Mouse (Mus musculus) heart, postnatal 14 days (tissue): ENCODE results near the gene Zeb2. TPM values are rescaled to one million over a fixed set of nuclear protein-coding genes. Genes with fewer than 3 reads are reported as not detected.
A peak's percentile ranks its signal among the peaks of the same experiment; 100 is the strongest.

Experiments
- DNase-seq, 2 experiments: peaks; one replicate each; pipeline ENCODE4 v3.0.0; 2021 to 2022
- intact Hi-C: fragments of 180-260 bp; cut with DNase I; formaldehyde crosslinking; loops from one replicate; pipeline ENCODE4 v1.15.1; 2025
- long read RNA-seq, 2 experiments: library from polyadenylated mRNA; stranded (forward); transcript quantifications; one replicate each; pipeline ENCODE4 v2.0.0; 2021
- total RNA-seq, 2 experiments: library from RNA; stranded (reverse); gene quantifications; 2 replicates each; pipeline ENCODE4 v1.2.3; 2021

Zeb2 gene
- total RNA-seq = 10 to 100 TPM; 51.3 to 58.5 TPM
- long read RNA-seq, experiment 1, full-length matches to known transcripts = 1 of 5 reads
- long read RNA-seq, experiment 1, partial matches to known transcripts = 2 of 5 reads
- long read RNA-seq, experiment 1, other reads (novel, unspliced or antisense) = 2 of 5 reads
- long read RNA-seq, experiment 2, full-length matches to known transcripts = 1 of 8 reads
- long read RNA-seq, experiment 2, partial matches to known transcripts = 1 of 8 reads
- long read RNA-seq, experiment 2, other reads (novel, unspliced or antisense) = 6 of 8 reads

DNA sequence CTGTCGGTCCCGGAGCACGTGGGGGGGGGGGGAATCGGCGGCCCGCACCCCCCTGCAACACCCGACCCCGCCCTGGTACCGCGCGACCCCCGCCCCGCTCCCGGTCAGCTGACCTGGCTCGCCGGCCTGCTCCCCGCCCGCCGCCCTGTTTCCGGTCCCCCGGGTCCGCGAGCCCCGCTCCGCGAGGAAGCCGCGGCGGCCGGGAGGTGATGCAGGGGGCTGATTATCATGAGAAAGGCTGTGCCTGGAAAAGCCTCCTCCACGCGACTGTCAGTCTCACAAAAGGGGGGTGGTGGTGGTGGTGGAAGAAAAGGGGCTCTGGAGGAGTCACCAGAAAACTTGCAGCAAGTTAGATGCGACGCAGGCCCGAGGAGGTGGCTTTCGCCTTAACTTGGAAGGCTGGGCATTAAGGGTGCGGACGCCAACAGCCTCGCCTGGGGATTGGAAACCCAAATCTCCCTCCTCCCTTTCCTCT lies at the start of gene Zeb2:
Zeb2 (minus strand) TSS at position 309 of the 475 bp plus-strand sequence.
- peak; percentile 82 for DNase-seq
- intact Hi-C loops = loop anchor here (5.0 to 10.0 kb wide), 4 partner anchors 120 to 558 kb away; no protein-coding TSS in a partner anchor

- intact Hi-C loops = no loop called here
- DNase-seq = no peak
Measured at GRCm38 (mm10) chr2:45158785-45159184, 41.6 kb upstream of the Zeb2 start.

- intact Hi-C loops = no loop called here
- no peak for DNase-seq
Measured at GRCm38 (mm10) chr2:45158351-45158782, 41.2 kb upstream of the Zeb2 start.

GRCm38 (mm10) chr2:45153315-45153714 lies 36.1 kb upstream of the Zeb2 start:
- intact Hi-C loops = no loop called here
- DNase-seq = no peak

- intact Hi-C loops = no loop called here
- no peak for DNase-seq
Measured at GRCm38 (mm10) chr2:45143162-45143561, 26.0 kb upstream of the Zeb2 start.

- no peak for DNase-seq
- intact Hi-C loops = no loop called here
Measured at GRCm38 (mm10) chr2:45138906-45139305, 21.7 kb upstream of the Zeb2 start.

DNA sequence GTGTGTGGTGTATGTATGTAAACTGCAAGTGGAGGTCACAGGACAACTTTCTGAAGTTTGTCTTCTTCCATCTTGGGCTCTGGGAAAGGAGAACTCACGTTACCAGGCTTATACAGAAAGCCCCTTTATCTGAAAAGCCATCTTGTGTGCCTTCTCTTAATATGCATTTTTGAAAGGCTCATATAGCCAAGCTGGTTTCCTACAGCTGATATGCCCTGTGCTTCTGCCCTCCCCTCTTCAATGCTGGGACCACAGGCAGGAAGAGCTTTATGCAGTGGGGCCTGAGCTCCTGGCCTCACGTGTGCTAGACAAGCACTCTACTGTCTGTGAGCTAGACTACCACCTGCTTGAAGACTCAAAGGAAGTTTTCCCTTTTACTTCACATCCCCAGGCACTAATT lies 19.6 kb upstream of the Zeb2 start:
- intact Hi-C loops = no loop called here
- no peak for DNase-seq

GRCm38 (mm10) chr2:45133225-45133624 lies 16.0 kb upstream of the Zeb2 start:
- intact Hi-C loops = no loop called here
- DNase-seq = no peak

GRCm38 (mm10) chr2:45130461-45131156 lies 13.4 kb upstream of the Zeb2 start:
- intact Hi-C loops = no loop called here
- DNase-seq = no peak

DNA sequence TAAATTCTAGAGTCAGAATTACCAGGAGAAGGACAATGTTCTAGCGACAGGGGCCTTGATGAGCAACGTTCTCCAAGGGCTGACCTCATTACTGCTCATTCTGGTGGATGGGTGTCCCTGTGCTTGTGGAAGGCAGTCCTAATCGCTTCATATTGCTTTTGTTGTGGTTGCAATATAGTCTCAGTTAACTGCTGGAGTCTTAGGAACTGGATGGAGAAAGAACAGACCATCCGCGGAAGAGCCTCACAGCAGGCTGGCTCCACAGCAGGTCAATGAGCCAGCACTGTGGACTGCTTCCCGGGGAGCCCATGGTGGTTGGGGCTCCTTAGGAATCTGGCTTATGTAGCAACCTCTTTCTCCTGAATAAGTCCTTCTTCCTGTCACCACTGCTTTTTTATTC lies 12.4 kb upstream of the Zeb2 start:
- intact Hi-C loops = no loop called here
- DNase-seq = no peak

DNA sequence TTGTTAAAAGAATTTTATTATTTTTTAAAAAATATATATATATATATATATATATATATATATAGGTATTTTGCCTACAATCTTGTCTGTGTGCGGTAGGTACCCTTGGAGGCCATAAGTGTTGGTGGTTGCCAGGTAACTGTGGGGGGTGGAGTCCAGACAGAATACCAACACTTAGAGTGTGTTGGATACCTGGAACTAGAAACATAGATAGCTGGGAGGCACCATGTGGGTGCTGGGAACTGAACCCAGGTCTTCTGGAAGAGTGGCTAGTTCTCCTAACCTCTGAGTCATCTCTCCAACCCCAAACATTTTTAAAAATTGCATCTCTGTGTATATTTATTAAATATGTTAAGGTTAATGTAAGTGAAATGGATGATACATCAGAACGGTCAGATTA lies 11.5 kb upstream of the Zeb2 start:
- intact Hi-C loops = no loop called here
- no peak for DNase-seq

DNA sequence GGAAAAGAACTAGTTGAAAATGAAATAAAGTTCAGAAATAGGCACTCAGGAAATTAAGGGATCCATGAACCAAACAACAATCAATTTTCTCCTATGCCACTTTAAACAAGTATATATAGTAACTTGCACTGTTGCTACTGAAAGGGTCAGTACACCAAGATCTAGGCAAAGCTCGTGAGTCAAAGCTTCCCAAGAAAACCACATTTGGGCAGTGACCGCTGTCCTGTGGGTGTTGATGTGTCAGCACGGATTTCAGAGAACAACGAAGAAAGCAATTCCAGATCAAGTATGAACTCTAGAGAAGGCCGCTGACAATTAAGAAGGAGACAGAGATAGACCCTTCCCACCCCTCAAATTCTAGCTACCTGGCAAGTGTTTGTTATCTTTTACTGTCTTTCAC lies 9.2 kb upstream of the Zeb2 start:
- DNase-seq = no peak
- intact Hi-C loops = no loop called here

DNA sequence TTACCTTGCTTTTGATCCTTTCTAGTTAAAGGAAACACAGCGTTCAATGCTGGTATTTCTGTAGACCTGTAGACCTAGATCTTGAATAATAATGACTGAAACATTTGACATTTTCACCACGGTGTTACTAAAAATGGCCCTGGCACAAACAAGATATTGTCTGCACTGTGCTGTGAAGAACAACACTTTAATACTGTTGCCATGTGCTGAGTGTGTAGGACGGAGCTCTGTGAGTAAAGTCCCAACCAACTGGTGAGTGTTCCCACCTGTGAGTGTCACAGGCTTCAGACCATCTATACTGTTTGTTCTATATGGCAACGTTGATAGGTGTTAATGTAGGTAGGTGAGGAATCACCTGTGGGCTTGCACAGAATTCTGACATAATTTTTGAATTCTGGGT lies 8.0 kb upstream of the Zeb2 start:
- no peak for DNase-seq
- intact Hi-C loops = no loop called here

GRCm38 (mm10) chr2:45123490-45123889 lies 6.3 kb upstream of the Zeb2 start:
- intact Hi-C loops = no loop called here

DNA sequence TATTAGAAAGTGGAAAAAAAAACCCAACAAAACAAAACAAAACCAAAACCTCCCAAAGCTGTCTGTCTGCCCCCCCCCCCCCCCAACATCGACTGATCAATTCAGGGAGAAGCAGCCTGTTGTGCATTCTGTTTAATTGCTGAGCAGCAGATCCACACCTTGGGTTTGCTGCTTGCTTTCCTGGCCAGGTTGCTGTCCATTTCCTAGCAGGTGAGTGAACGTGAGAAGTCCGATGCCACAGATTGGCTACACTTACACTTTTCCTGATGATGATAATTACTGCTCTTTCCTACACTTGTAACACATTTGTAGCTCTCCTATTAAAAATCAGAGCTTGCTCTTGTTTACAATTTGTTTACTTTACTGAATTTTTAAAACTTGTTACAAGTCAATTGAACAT lies 926 bp upstream of the Zeb2 start:
- intact Hi-C loops = loop anchor here (5.0 to 10.0 kb wide), 4 partner anchors 119 to 557 kb away; no protein-coding TSS in a partner anchor
- no peak for DNase-seq

More at GRCm38 (mm10) chr2:45123490-45123889, 6.3 kb upstream of the Zeb2 start:
- DNase-seq = no peak

- DNase-seq = no peak
- intact Hi-C loops = loop anchor here (5.0 to 10.0 kb wide), 4 partner anchors 120 to 557 kb away; no protein-coding TSS in a partner anchor
Measured at GRCm38 (mm10) chr2:45117592-45117991, 397 bp upstream of the Zeb2 start.

DNA sequence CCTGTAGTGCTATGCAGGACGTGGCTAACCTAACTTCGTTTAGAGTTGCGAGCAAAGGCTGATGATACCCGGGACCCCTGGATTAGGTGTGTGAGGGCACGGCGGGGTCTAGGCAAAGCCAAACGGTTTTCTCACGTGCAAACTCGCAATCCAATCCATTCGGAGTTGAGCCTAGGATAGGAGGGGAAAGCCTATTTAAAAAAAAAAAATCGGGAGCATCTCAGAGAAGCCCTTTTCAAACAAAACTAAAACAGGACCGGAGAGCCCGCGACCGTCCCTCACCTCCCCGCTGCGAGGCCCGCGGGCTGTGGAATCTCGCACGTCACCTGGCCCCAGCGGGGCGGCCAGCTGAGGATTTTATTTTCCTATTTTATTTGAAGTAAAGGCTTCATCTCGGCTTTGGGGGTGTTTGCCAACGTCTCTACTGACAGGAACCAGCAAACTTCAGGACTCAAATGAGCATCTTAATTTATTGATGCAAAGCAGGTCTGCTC lies 617 bp downstream of the Zeb2 start:
- intact Hi-C loops = loop anchor here (5.0 to 10.0 kb wide), 4 partner anchors 121 to 558 kb away; no protein-coding TSS in a partner anchor

DNA sequence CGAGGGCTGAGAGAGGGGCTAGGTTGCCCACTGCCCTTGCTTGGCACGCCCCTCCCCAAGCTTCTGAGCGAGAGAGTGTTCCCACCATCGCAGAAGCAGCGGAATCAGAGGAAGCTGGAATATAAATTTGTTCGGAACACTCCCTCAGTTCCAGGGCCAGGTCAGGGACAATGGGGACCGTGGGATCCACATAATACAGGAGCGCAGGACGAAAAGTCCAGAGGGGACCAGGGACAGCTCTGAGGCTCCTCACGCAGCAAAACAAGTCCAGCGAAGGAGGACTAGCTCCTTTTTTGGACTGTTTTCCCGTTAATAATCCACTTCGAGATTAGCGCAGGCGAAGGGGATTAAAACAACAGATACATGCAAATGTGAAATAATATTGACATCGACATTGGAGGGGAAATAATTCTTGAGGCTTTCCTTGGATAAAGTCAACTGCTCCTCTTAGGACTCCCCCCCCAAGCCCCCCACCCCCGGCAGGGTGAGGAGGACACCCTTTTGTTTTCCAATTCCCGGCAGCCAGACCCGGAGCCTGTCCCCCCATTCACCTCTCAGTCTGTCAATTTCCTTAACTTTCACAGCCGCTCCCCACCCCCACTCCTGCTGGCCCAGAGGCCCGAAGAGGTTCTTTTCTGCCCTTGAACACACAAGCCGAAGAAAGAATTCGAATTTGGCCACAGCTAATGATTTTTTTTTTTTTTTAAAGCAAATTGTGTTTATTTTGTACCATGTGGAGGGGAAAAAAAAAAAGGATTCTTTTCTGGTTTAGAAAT lies 1.3 kb downstream of the Zeb2 start:
- DNase-seq = peak; percentile 70 to 77
- intact Hi-C loops = loop anchor here (5.0 to 10.0 kb wide), 4 partner anchors 121 to 559 kb away; no protein-coding TSS in a partner anchor

More for the DNA sequence above, 617 bp downstream of the Zeb2 start:
- DNase-seq = peak in 1 of 2 experiments; percentile 59

DNA sequence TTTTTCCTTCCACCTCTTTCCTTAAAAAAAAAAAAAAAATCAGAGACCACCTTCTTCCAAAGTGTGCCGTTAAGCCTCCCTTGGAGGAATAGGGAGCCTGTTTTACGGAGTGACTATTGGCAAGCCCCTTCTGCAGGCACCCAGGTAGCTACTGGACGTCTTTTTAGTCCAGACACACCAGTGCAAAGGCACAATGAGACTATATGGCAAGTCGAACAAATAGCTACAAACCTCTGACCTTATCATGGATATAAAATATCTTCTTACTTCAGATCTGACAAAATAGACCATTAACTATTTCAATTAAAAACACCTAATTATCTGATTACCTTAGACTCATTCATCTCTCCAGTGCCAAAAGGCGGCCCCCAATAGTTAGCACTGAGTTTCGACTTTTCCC lies 2.0 kb downstream of the Zeb2 start:
- intact Hi-C loops = loop anchor here (5.0 to 10.0 kb wide), 4 partner anchors 122 to 560 kb away; no protein-coding TSS in a partner anchor
- DNase-seq = no peak

DNA sequence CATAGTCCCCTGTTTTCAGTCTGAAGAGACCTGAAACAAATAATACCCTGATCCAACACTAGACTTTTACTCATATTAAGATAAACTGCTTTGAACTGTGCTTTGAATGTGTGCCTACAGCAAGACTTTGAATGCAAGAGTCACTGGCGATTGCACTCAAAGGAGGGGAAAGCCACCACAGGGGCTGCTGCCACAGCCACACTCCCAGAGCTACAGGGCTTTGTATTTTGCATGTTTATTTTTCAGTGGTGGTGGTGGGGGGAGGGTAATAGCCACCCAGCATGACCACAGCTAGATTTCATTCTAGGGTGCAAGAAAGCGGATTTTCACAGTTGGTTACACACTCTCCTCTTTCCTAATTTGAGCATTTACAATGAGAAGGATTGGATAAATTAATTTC lies 2.6 kb downstream of the Zeb2 start:
- intact Hi-C loops = loop anchor here (5.0 to 10.0 kb wide), 5 partner anchors 300 to 1328 kb away; no protein-coding TSS in a partner anchor
- DNase-seq = no peak
